Mouse (Mus musculus) embryonic facial prominence, embryonic 15.5 days (tissue): ENCODE data around the gene Adgrg5. TPM values are rescaled to one million over a fixed set of nuclear protein-coding genes. Genes with fewer than 3 reads are reported as not detected.

ENCODE experiments used
- polyA plus RNA-seq: library from polyadenylated mRNA; unstranded; fragments of >200 nt; fragmentation: Nextera tagmentation; extraction: Ambion mirVana; gene quantifications from 2 replicates; pipeline ENCODE4 v1.2.1, GENCODE M21; 2015

Gene Adgrg5
- polyA plus RNA-seq, 1 experiment from 2014 or later: 0.07 TPM

Other genes with a start within 250 kb of the Adgrg5 start
- gene Pllp, start 227.4 kb upstream of the Adgrg5 start, polyA plus RNA-seq: 10.9 and 14.2 TPM in 2 replicates
- not detected in 2 replicates for gene Ccl22, start 178.1 kb upstream of the Adgrg5 start, polyA plus RNA-seq
- 13.2 and 13.7 TPM in 2 replicates for gene Cx3cl1, start 151.7 kb upstream of the Adgrg5 start, polyA plus RNA-seq
- not detected in 2 replicates for gene Ccl17, start 113.2 kb upstream of the Adgrg5 start, polyA plus RNA-seq
- gene Coq9, start 85.4 kb upstream of the Adgrg5 start, polyA plus RNA-seq: 78.0 and 80.7 TPM in 2 replicates
- gene Ciapin1, start 85.3 kb upstream of the Adgrg5 start, polyA plus RNA-seq: 81.7 and 92.5 TPM in 2 replicates
- 132 and 135 TPM in 2 replicates for gene Polr2c, start 66.2 kb upstream of the Adgrg5 start, polyA plus RNA-seq
- gene Dok4, start 47.4 kb upstream of the Adgrg5 start, polyA plus RNA-seq: 31.0 and 31.1 TPM in 2 replicates
- 42.3 and 44.6 TPM in 2 replicates for gene Ccdc102a, start 5.6 kb upstream of the Adgrg5 start, polyA plus RNA-seq
- 29.9 and 31.9 TPM in 2 replicates for gene Adgrg1, start 51.1 kb downstream of the Adgrg5 start, polyA plus RNA-seq
- 3.2 and 3.8 TPM in 2 replicates for gene Adgrg3, start 94.0 kb downstream of the Adgrg5 start, polyA plus RNA-seq
- 1.7 and 2.4 TPM in 2 replicates for gene Drc7, start 131.4 kb downstream of the Adgrg5 start, polyA plus RNA-seq
- gene Katnb1, start 157.5 kb downstream of the Adgrg5 start, polyA plus RNA-seq: 24.9 and 28.7 TPM in 2 replicates